ENCODE assay signal across 21 mouse cellular contexts in genomic region chr16:12691776-12692175, GRCm38 (mm10).
"Had no signal": no experiment of that assay in that cellular context is flagged by ENCODE, and none has a peak within 500 bp of the region (broad histone marks: within the 10 kb centered on the region; RNA-seq: fewer than 3 reads in every experiment).

No protein-coding gene starts in this region.

- H3K9ac ChIP-seq: limb, embryonic 13.5 days; liver, embryonic 12.5 days; liver, embryonic 15.5 days; lung, embryonic 15.5 days; midbrain, embryonic 12.5 days; midbrain, embryonic 15.5 days; neural tube, embryonic 13.5 days; stomach, embryonic 15.5 days had no signal

- H3K9me3 ChIP-seq: limb, embryonic 10.5 days; limb, embryonic 13.5 days; liver, embryonic 12.5 days; liver, embryonic 15.5 days; lung, embryonic 15.5 days; midbrain, embryonic 12.5 days; midbrain, embryonic 15.5 days; neural tube, embryonic 13.5 days; stomach, embryonic 15.5 days had no signal

- H3K4me1 ChIP-seq: limb, embryonic 10.5 days; limb, embryonic 13.5 days; liver, embryonic 15.5 days; lung, embryonic 15.5 days; midbrain, embryonic 12.5 days; midbrain, embryonic 15.5 days; neural tube, embryonic 13.5 days; stomach, embryonic 15.5 days had no signal

- H3K4me3 ChIP-seq: layer of hippocampus, adult 2 months; limb, embryonic 10.5 days; limb, embryonic 13.5 days; liver, embryonic 12.5 days; liver, embryonic 15.5 days; lung, embryonic 15.5 days; midbrain, embryonic 12.5 days; midbrain, embryonic 15.5 days; myocyte; neural tube, embryonic 13.5 days; stomach, embryonic 15.5 days had no signal

- H3K4me2 ChIP-seq: limb, embryonic 13.5 days; liver, embryonic 12.5 days; liver, embryonic 15.5 days; lung, embryonic 15.5 days; midbrain, embryonic 12.5 days; midbrain, embryonic 15.5 days; neural tube, embryonic 13.5 days; stomach, embryonic 15.5 days had no signal

- DNase-seq: kidney, postnatal 25 days; liver; lung, adult 18-20 months; lung, postnatal 10 days; lung, postnatal 36 days; retina, postnatal 1 day; right cerebral cortex, postnatal 25 days; spleen, adult 18-20 months; thymus, postnatal 25 days had no signal

- H3K36me3 ChIP-seq: limb, embryonic 10.5 days; limb, embryonic 13.5 days; liver, embryonic 12.5 days; liver, embryonic 15.5 days; lung, embryonic 15.5 days; midbrain, embryonic 12.5 days; midbrain, embryonic 15.5 days; neural tube, embryonic 13.5 days; stomach, embryonic 15.5 days had no signal

- H3K27ac ChIP-seq: kidney, postnatal 0 days; layer of hippocampus, adult 2 months; limb, embryonic 10.5 days; limb, embryonic 13.5 days; liver, embryonic 12.5 days; liver, embryonic 15.5 days; lung, embryonic 15.5 days; midbrain, embryonic 12.5 days; midbrain, embryonic 15.5 days; neural tube, embryonic 13.5 days; stomach, embryonic 15.5 days had no signal

- ATAC-seq: liver, embryonic 12.5 days; midbrain, embryonic 15.5 days had no signal

- H3K27me3 ChIP-seq: limb, embryonic 13.5 days; liver, embryonic 12.5 days; liver, embryonic 15.5 days; lung, embryonic 15.5 days; midbrain, embryonic 12.5 days; midbrain, embryonic 15.5 days; neural tube, embryonic 13.5 days; stomach, embryonic 15.5 days had no signal
